Mouse (Mus musculus) midbrain, embryonic 15.5 days (tissue): ENCODE results near the gene Timp3. TPM values are rescaled to one million over a fixed set of nuclear protein-coding genes. Genes with fewer than 3 reads are reported as not detected.

Experiments
- ATAC-seq: fragments of 200-750 bp; cut with Nextera tagmentation; replicated peaks from 2 replicates; pipeline ENCODE4 v1.8.0; 2017; ENCODE audit warnings: moderate TSS enrichment
- H3K27ac ChIP-seq: fragments of 300-500 bp; sonication (generic); 2 replicates; pipeline ENCODE4 v1.5.1; 2015; ENCODE audit warnings: mild to moderate bottlenecking, inconsistent platforms
- H3K27me3 ChIP-seq: fragments of 300-500 bp; sonication (generic); replicated peaks from 2 replicates; pipeline ENCODE4 v1.6.1; 2015; ENCODE audit warnings: inconsistent platforms
- H3K36me3 ChIP-seq: fragments of 300-500 bp; sonication (generic); replicated peaks from 2 replicates; pipeline ENCODE4 v1.6.1; 2015; ENCODE audit warnings: inconsistent platforms
- H3K4me1 ChIP-seq: fragments of 300-500 bp; sonication (generic); 2 replicates; pipeline ENCODE4 v1.6.1; 2015; ENCODE audit warnings: inconsistent platforms
- H3K4me2 ChIP-seq: fragments of 300-500 bp; sonication (generic); 2 replicates; pipeline ENCODE4 v1.6.1; 2015; ENCODE audit warnings: inconsistent platforms, mild to moderate bottlenecking, moderate library complexity
- H3K4me3 ChIP-seq: fragments of 300-500 bp; sonication (generic); 2 replicates; pipeline ENCODE4 v1.5.1; 2015; ENCODE audit warnings: mild to moderate bottlenecking, inconsistent platforms
- H3K9ac ChIP-seq: fragments of 300-500 bp; sonication (generic); 2 replicates; pipeline ENCODE4 v1.6.1; 2015; ENCODE audit warnings: mild to moderate bottlenecking, inconsistent platforms
- H3K9me3 ChIP-seq: fragments of 300-500 bp; sonication (generic); 2 replicates; pipeline ENCODE4 v1.6.1; 2016; ENCODE audit warnings: inconsistent platforms
- WGBS: fragments of 180-500 bp; shearing (Covaris S2); methylation state at CpG from one replicate; pipeline ENCODE4 v1.1.7; 2015; ENCODE audit warnings: mixed read lengths; 5-methylcytosine and 5-hydroxymethylcytosine counted together
- polyA plus RNA-seq: library from polyadenylated mRNA; unstranded; fragments of >200 nt; fragmentation: Nextera tagmentation; extraction: Ambion mirVana; gene quantifications from 2 replicates; pipeline ENCODE4 v1.2.1, GENCODE M21; 2015

Gene Timp3
- polyA plus RNA-seq, 1 experiment from 2014 or later: 31.1 TPM

- H3K4me2 ChIP-seq: peak overlapping the region; percentile 99
- no peaks in the 10 kb centered on the region for H3K9me3 ChIP-seq
- H3K36me3 ChIP-seq: no peaks in the 10 kb centered on the region
- H3K27me3 ChIP-seq: no peaks in the 10 kb centered on the region
- peak overlapping the region; percentile 50 for H3K4me3 ChIP-seq
- ATAC-seq: no peak
- WGBS: 2% methylated on average over 10 of the region's 10 CpGs
- peak overlapping the region; percentile 44 for H3K9ac ChIP-seq
- H3K4me1 ChIP-seq: peaks cover 38% of the 10 kb centered on the region
- no peak overlapping the region for H3K27ac ChIP-seq
Measured at GRCm38 (mm10) chr10:86301117-86301490, 932 bp downstream of the Timp3 start.

DNA sequence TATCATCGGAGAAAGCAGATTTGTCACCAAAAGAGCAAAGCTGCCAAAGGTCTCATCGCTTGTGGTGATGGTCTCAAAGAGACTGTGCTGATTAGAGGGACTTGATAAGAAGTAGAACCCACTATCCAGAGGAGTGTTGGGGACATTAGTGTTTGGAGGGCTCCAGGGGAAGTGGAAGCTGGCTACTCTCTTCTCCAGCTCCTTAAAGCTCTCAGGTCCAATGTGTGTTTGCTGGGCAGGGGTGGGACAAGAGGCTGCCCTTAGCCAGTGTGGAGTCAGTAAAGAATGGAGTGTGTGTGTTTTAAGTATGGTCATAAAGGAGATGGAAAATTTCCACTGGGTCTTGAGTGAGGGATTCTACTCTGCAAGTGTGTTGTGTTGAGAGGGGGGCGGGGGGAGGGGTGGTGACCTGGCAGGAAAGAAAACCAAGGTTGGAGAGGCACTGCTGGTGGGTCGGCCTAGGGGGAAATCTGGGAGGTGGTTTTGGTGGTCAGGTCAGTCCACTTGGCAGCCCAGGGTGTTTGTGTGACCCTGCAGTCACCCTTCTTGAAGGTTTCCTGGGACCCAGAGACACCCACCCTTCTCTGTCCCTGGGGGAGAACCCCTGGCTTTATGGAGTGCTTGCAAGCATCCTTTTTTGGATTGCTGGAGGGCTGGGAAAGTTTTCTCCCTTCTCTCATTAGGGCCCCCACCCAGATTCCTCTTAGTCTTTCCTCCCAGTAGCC, 1.6 kb downstream of the Timp3 start:
- WGBS: 26% methylated on average over 4 of the region's 4 CpGs
- Histone ChIP-seq H3K27ac (no peak overlapping the region), H3K27me3 (no peaks in the 10 kb centered on the region), H3K9me3 (no peaks in the 10 kb centered on the region), H3K4me3 (peak overlapping the region; percentile 50), H3K4me2 (peak overlapping the region; percentile 99), H3K9ac (no peak overlapping the region), H3K4me1 (peaks cover 36% of the 10 kb centered on the region), H3K36me3 (no peaks in the 10 kb centered on the region)
- ATAC-seq: no peak

DNA sequence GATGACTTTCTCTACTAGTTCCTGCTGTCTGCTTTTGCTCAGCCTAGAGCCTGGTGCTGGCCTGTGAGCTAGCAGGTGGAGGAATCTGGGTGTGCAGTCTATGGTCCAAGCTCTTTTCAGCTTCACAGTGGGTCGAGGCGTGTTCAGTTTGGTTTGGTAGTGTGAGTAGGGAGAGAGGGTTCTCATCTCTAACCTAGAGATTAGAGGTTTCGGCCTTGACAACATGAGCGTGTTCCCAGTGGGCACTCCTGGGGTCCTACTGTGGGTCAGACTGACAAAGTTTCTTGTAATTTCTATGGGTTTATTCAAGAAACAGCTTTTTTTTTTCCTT, 2.1 kb downstream of the Timp3 start:
- Histone ChIP-seq H3K4me2 (peak overlapping the region; percentile 99; the same call in 1 of the 2 replicates), H3K27ac (no peak overlapping the region), H3K9me3 (no peaks in the 10 kb centered on the region), H3K27me3 (no peaks in the 10 kb centered on the region), H3K4me1 (peaks cover 36% of the 10 kb centered on the region), H3K4me3 (no peak overlapping the region), H3K36me3 (no peaks in the 10 kb centered on the region), H3K9ac (no peak overlapping the region)
- 67% methylated on average over 4 of the region's 4 CpGs for WGBS
- ATAC-seq: no peak

GRCm38 (mm10) chr10:86302761-86303494, 2.8 kb downstream of the Timp3 start:
- H3K4me3 ChIP-seq: no peak overlapping the region
- WGBS: 14% methylated on average over 8 of the region's 8 CpGs
- peak overlapping the region; percentile 99; the same call in 1 of the 2 replicates for H3K4me2 ChIP-seq
- peak; percentile 62 for ATAC-seq
- peaks cover 36% of the 10 kb centered on the region for H3K4me1 ChIP-seq
- H3K36me3 ChIP-seq: no peaks in the 10 kb centered on the region
- H3K27me3 ChIP-seq: no peaks in the 10 kb centered on the region
- no peak overlapping the region for H3K27ac ChIP-seq
- peak overlapping the region; percentile 5; the same call in 1 of the 2 replicates for H3K9ac ChIP-seq
- no peaks in the 10 kb centered on the region for H3K9me3 ChIP-seq

GRCm38 (mm10) chr10:86303495-86303876, 3.3 kb downstream of the Timp3 start:
- peaks cover 36% of the 10 kb centered on the region for H3K4me1 ChIP-seq
- H3K4me3 ChIP-seq: no peak overlapping the region
- no peaks in the 10 kb centered on the region for H3K27me3 ChIP-seq
- H3K9ac ChIP-seq: no peak overlapping the region; the same call in 1 of the 2 replicates
- WGBS: 48% methylated on average over 2 of the region's 2 CpGs
- H3K4me2 ChIP-seq: peak overlapping the region; percentile 99; the same call in 1 of the 2 replicates
- H3K9me3 ChIP-seq: no peaks in the 10 kb centered on the region
- no peaks in the 10 kb centered on the region for H3K36me3 ChIP-seq
- peak; percentile 3; the same call in 1 of the 2 replicates for ATAC-seq
- no peak overlapping the region for H3K27ac ChIP-seq

DNA sequence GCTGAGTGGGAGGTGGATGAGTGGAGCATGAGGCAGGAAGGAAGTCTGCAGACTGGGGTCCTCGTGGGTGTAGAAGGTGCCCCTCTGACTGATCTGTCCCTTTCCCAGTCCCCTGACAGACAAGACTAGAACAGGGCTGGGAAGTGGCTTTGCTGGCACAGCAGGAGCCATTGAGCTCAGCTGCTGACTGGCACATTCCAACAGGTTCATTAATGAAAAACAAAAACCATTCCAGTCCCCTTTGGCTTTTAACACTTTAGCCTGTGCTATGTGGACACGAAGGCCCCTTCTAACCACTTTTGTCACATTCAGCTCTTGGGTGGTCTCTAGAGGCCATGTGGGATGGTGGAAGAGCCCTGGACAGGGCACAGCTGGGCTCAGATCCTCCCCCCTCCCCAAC, 4.4 kb downstream of the Timp3 start:
- Histone ChIP-seq H3K27ac (no peak overlapping the region), H3K4me3 (no peak overlapping the region), H3K4me1 (peaks cover 36% of the 10 kb centered on the region), H3K9ac (no peak overlapping the region), H3K9me3 (no peaks in the 10 kb centered on the region), H3K27me3 (no peaks in the 10 kb centered on the region), H3K4me2 (no peak overlapping the region), H3K36me3 (no peaks in the 10 kb centered on the region)
- no peak for ATAC-seq
- 4% methylated on average over 2 of the region's 2 CpGs for WGBS

- 92% methylated on average over 4 of the region's 4 CpGs for WGBS
- H3K9ac ChIP-seq: no peak overlapping the region
- H3K4me3 ChIP-seq: no peak overlapping the region
- H3K27me3 ChIP-seq: no peaks in the 10 kb centered on the region
- ATAC-seq: no peak
- H3K9me3 ChIP-seq: no peaks in the 10 kb centered on the region
- no peak overlapping the region for H3K4me2 ChIP-seq
- H3K27ac ChIP-seq: no peak overlapping the region
- H3K4me1 ChIP-seq: peaks cover 17% of the 10 kb centered on the region
- no peaks in the 10 kb centered on the region for H3K36me3 ChIP-seq
Measured at GRCm38 (mm10) chr10:86307235-86307634, 7.1 kb downstream of the Timp3 start.

- no peak for ATAC-seq
- no peaks in the 10 kb centered on the region for H3K4me1 ChIP-seq
- no peaks in the 10 kb centered on the region for H3K36me3 ChIP-seq
- no peaks in the 10 kb centered on the region for H3K9me3 ChIP-seq
- no peaks in the 10 kb centered on the region for H3K27me3 ChIP-seq
- H3K4me3 ChIP-seq: no peak overlapping the region
- no peak overlapping the region for H3K27ac ChIP-seq
- WGBS: 89% methylated on average over 6 of the region's 6 CpGs
- H3K9ac ChIP-seq: no peak overlapping the region
- H3K4me2 ChIP-seq: no peak overlapping the region
Measured at GRCm38 (mm10) chr10:86310527-86310926, 10.4 kb downstream of the Timp3 start.

GRCm38 (mm10) chr10:86312976-86313375, 12.8 kb downstream of the Timp3 start:
- Histone ChIP-seq H3K4me1 (no peaks in the 10 kb centered on the region), H3K27me3 (no peaks in the 10 kb centered on the region), H3K9me3 (no peaks in the 10 kb centered on the region), H3K27ac (no peak overlapping the region), H3K4me2 (no peak overlapping the region), H3K9ac (no peak overlapping the region), H3K4me3 (no peak overlapping the region), H3K36me3 (no peaks in the 10 kb centered on the region)
- no peak for ATAC-seq
- WGBS: 88% methylated on average over 3 of the region's 3 CpGs

- Histone ChIP-seq H3K27ac (no peak overlapping the region), H3K9ac (no peak overlapping the region), H3K4me2 (no peak overlapping the region), H3K4me3 (no peak overlapping the region), H3K9me3 (no peaks in the 10 kb centered on the region), H3K27me3 (no peaks in the 10 kb centered on the region), H3K36me3 (no peaks in the 10 kb centered on the region), H3K4me1 (no peaks in the 10 kb centered on the region)
- 85% methylated on average over 1 of the region's 1 CpGs for WGBS
- no peak for ATAC-seq
Measured at GRCm38 (mm10) chr10:86313448-86313847, 13.3 kb downstream of the Timp3 start.

DNA sequence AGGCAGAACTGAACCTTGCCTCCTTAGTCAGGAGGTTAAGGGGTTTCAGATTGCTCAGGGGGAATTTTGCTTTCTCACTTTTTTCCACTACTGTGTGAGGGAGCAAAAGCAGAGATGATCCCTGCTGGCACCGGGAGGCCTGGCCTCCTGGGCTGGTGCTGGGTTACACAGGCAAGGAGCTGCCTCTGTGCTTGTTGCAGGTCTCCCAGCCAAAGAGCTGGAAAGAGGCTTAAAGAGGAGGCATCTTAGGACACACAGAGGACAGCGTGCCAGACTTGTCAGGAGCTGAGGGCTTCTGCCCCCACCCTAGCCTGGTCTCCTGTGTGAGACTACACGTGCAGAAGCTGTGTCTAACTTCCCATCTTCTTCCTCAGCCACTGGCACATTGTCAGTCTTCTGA, 15.3 kb downstream of the Timp3 start:
- Histone ChIP-seq H3K4me2 (no peak overlapping the region), H3K4me1 (no peaks in the 10 kb centered on the region), H3K36me3 (no peaks in the 10 kb centered on the region), H3K27me3 (no peaks in the 10 kb centered on the region), H3K9ac (no peak overlapping the region), H3K27ac (no peak overlapping the region), H3K4me3 (no peak overlapping the region), H3K9me3 (no peaks in the 10 kb centered on the region)
- ATAC-seq: no peak
- WGBS: 53% methylated on average over 3 of the region's 3 CpGs

DNA sequence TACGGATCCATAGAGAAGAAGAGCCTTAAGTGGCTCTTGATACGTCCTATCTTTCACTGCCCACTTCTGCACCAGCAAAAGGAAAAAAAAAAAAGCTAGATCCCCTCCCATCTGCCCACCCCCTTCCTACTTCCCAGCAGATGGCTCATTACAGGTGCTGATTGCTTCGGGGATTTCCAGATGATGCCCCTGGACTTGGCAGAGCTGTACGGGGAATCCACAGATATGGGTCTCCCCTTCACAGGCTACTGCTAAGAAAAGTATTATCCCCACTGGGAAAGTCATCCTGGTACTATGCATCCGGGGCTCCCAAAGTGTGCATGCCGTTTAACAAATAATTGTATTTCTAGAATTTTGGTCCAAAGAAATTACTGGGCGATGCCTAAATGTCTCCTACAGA, 17.5 kb downstream of the Timp3 start:
- Histone ChIP-seq H3K27me3 (no peaks in the 10 kb centered on the region), H3K4me3 (no peak overlapping the region), H3K36me3 (no peaks in the 10 kb centered on the region), H3K27ac (no peak overlapping the region), H3K9me3 (no peaks in the 10 kb centered on the region), H3K4me1 (no peaks in the 10 kb centered on the region), H3K9ac (no peak overlapping the region), H3K4me2 (no peak overlapping the region)
- no peak for ATAC-seq
- 67% methylated on average over 7 of the region's 7 CpGs for WGBS
